Mouse (Mus musculus) heart, adult 2 months (tissue): Measurements from ENCODE around the gene Rbp2. TPM values are rescaled to one million over a fixed set of nuclear protein-coding genes. Genes with fewer than 3 reads are reported as not detected.
A peak's percentile ranks its signal among the peaks of the same experiment; 100 is the strongest.

Experiments used
- DNase-seq, 2 experiments: peaks; one replicate each; pipeline ENCODE4 v3.0.0; 2021
- H3K27ac ChIP-seq: fragments of 200-600 bp; 2 replicates; pipeline ENCODE4 v1.8.1; 2022
- H3K27me3 ChIP-seq: fragments of 200-500 bp; 2 replicates; pipeline ENCODE4 v1.6.1; 2012; ENCODE audit warnings: mild to moderate bottlenecking, low read length, inconsistent platforms, mixed read lengths; ENCODE audit not compliant: control insufficient read depth, insufficient read depth
- H3K36me3 ChIP-seq: fragments of 200-500 bp; 2 replicates; pipeline ENCODE4 v1.6.1; 2012; ENCODE audit warnings: low read length, inconsistent platforms; ENCODE audit not compliant: control insufficient read depth, insufficient read depth
- H3K4me1 ChIP-seq: fragments of 200-500 bp; 2 replicates; pipeline ENCODE4 v1.6.1; 2011; ENCODE audit warnings: low read length; ENCODE audit not compliant: control insufficient read depth, insufficient read depth
- H3K4me3 ChIP-seq: fragments of 200-600 bp; 2 replicates; pipeline ENCODE4 v1.8.1; 2022
- H3K79me2 ChIP-seq: fragments of 200-500 bp; replicated peaks from 2 replicates; pipeline ENCODE4 v1.6.1; 2012; ENCODE audit warnings: mild to moderate bottlenecking, inconsistent platforms, low read length, moderate library complexity, mixed read lengths; ENCODE audit not compliant: control insufficient read depth, insufficient read depth
- H3K9ac ChIP-seq: fragments of 200-500 bp; 2 replicates; pipeline ENCODE4 v1.6.1; 2012; ENCODE audit warnings: low read depth, mild to moderate bottlenecking, control low read depth, inconsistent platforms, low read length, mixed read lengths
- CTCF ChIP-seq: fragments of 200-600 bp; IDR thresholded peaks from 2 replicates; pipeline ENCODE4 v1.8.1; 2022; ENCODE audit warnings: antibody characterized with exemption, mild to moderate bottlenecking, moderate library complexity
- EP300 ChIP-seq: fragments of 200-500 bp; IDR thresholded peaks from 2 replicates; pipeline ENCODE4 v1.6.1; 2011; ENCODE audit warnings: low read depth, low read length, control low read depth; ENCODE audit not compliant: insufficient read depth
- POLR2A ChIP-seq: fragments of 200-500 bp; IDR thresholded peaks from 2 replicates; pipeline ENCODE4 v1.6.1; 2011; ENCODE audit warnings: mild to moderate bottlenecking, low read depth, low read length, control low read depth; ENCODE audit not compliant: insufficient read depth
- WGBS: fragments of 180-500 bp; shearing (Covaris S2); methylation state at CpG from one replicate; pipeline ENCODE4 v1.1.7; 2018; 5-methylcytosine and 5-hydroxymethylcytosine counted together
- intact Hi-C: fragments of 180-260 bp; cut with DNase I; formaldehyde crosslinking; loops from one replicate; pipeline ENCODE4 v1.15.1; 2025
- polyA plus RNA-seq: library from polyadenylated mRNA; depleted of rRNA; stranded (reverse); fragments of >200 nt; gene quantifications from 2 replicates; pipeline ENCODE4 v1.2.3, GENCODE M21; 2012
- total RNA-seq, 2 experiments: library from RNA; stranded (reverse); gene quantifications; 2 replicates each; pipeline ENCODE4 v1.2.3; 2021

Rbp2 gene
- total and polyA plus RNA-seq, 3 experiments = 0.44 TPM; not detected in 2

DNA sequence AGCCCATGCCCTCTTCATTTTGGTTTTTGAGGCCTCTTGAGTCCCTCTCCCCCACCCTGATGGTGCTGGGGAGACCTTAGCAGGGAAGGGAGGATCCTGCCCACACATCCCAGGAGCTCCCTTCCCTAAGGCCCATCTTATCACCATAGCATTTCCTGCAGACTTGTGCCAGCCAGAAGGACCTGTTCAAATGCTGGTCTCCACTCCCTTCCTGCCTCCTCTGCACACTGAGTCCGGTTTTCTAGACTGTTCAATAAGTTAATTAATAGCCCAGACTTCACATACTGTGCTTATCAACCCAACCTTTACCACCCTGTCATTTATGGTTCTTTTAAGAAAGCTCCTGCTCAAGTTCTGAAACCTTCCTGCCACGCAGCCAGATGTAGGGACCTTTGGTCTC, 19.2 kb upstream of the Rbp2 start:
- DNase-seq = no peak
- Histone ChIP-seq H3K36me3 (no peaks in the 10 kb centered on the region), H3K9ac (no peak overlapping the region), H3K27ac (no peak overlapping the region), H3K4me1 (no peaks in the 10 kb centered on the region), H3K27me3 (no peaks in the 10 kb centered on the region), H3K4me3 (no peak overlapping the region), H3K79me2 (no peaks in the 10 kb centered on the region)
- TF ChIP-seq POLR2A = no peak
- no peak for TF ChIP-seq EP300
- no peak for TF ChIP-seq CTCF
- intact Hi-C loops = no loop called here
- 32% methylated on average over 2 of the region's 2 CpGs for WGBS

DNA sequence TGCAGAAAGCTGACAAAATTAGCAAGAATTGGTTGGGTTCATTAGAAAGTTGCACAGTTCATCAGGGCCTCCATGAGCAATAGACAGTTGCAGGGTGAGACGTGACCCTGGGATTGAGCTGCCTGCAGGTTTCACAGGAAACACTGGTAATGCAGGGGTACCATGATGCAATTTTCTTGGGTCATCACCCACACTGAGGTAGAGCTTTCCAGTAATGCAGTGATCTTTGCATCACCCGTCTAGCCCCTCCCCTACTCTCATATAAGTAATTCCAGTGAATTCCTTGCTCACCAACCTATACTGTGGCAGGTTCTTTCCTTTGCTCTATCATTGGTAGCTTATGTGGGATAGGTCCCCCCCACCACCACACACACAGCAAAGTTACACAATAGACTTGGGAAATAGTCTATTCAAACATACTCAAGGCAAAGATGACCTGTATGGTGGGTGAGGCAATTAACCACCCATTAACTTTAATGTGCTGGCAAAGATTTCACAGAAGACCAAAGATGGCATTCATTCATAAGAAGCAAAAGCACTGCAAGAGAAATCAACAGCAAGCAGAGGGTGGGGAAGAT, 5.7 kb upstream of the Rbp2 start:
- Histone ChIP-seq H3K27ac (no peak overlapping the region), H3K36me3 (no peaks in the 10 kb centered on the region), H3K79me2 (no peaks in the 10 kb centered on the region), H3K27me3 (no peaks in the 10 kb centered on the region), H3K4me3 (no peak overlapping the region), H3K4me1 (no peaks in the 10 kb centered on the region), H3K9ac (no peak overlapping the region)
- TF ChIP-seq CTCF (no peak), EP300 (no peak), POLR2A (no peak)
- WGBS = 82% methylated on average over 2 of the region's 2 CpGs
- DNase-seq = no peak
- intact Hi-C loops = no loop called here

DNA sequence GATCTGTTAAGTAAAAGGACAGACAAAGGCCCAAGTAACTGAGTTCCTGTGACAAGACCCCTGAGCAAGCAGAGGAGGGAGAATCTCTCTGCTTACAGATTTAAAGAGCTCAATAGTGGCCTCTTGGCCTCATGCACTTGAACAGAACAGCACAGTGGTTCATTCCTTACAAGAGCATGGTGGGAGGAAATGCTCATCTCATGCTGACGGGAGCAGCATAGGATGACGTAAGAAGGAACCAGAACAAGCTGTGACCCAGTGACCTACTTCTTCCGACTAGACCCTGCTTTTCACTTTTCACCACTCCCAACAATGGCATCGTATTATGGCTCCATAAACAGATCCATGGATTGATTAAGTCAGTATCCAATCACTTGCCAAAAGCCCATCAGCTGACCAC, 3.7 kb upstream of the Rbp2 start:
- H3K4me1 ChIP-seq = no peaks in the 10 kb centered on the region
- no peaks in the 10 kb centered on the region for H3K79me2 ChIP-seq
- no peak for DNase-seq
- H3K36me3 ChIP-seq = no peaks in the 10 kb centered on the region
- intact Hi-C loops = no loop called here
- TF ChIP-seq POLR2A = no peak
- TF ChIP-seq EP300 = no peak
- no peak for TF ChIP-seq CTCF
- H3K4me3 ChIP-seq = no peak overlapping the region
- no peak overlapping the region for H3K27ac ChIP-seq
- 51% methylated on average over 4 of the region's 4 CpGs for WGBS
- H3K9ac ChIP-seq = no peak overlapping the region
- H3K27me3 ChIP-seq = no peaks in the 10 kb centered on the region

DNA sequence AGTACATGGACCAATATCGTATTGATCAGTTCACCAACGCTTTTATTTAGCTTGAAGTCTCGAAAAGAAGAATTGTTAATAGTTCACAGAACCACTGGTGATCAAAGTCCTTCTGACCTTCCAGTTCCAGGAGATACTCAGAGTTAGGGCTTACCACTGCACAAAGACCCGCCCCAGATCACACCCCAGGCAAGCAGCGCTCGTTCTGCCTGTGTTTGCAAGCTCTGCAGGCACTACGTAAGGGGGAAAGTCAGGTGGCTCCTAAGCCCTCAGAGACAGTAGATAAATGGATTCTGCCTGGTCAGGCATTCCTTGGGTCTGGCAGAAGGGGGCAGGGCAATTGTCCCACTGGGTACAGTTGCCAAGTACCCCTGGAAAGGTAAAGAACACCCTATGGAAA, 895 bp upstream of the Rbp2 start:
- 88% methylated on average over 7 of the region's 7 CpGs for WGBS
- no peak for DNase-seq
- H3K79me2 ChIP-seq = no peaks in the 10 kb centered on the region
- H3K4me1 ChIP-seq = peaks cover 2% of the 10 kb centered on the region; the same call in 1 of the 2 replicates
- H3K27ac ChIP-seq = no peak overlapping the region
- H3K9ac ChIP-seq = no peak overlapping the region
- intact Hi-C loops = no loop called here
- H3K36me3 ChIP-seq = no peaks in the 10 kb centered on the region
- TF ChIP-seq CTCF (no peak), EP300 (no peak), POLR2A (no peak)
- H3K27me3 ChIP-seq = no peaks in the 10 kb centered on the region
- H3K4me3 ChIP-seq = no peak overlapping the region

DNA sequence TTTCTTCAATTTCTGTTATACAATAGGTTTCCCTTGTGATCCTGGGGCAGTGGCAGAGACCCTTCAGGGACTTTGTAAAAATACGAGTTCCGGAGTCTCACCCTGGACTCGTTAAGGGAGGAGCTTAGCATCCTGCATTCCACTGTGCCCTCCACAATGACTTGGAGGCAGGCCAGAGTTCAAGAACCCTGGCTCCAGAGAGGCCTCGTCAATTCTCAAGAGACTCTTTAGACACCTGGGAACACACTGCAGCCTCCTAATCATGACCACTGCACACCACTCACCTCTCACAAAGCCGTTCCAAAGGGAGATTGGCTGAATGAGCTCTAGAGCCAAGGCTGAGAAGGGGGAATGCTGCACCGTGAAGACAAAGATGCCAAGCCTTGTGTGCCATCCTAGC, 1.4 kb downstream of the Rbp2 start:
- no peak overlapping the region for H3K27ac ChIP-seq
- peak in 1 of 2 experiments; percentile 8 for DNase-seq
- H3K36me3 ChIP-seq = no peaks in the 10 kb centered on the region
- whole genome bisulfite sequencing = 29% methylated on average over 6 of the region's 6 CpGs
- no peaks in the 10 kb centered on the region; the same call in 1 of the 2 replicates for H3K27me3 ChIP-seq
- H3K79me2 ChIP-seq = no peaks in the 10 kb centered on the region
- H3K4me3 ChIP-seq = no peak overlapping the region
- intact Hi-C loops = no loop called here
- H3K4me1 ChIP-seq = peaks cover 4% of the 10 kb centered on the region; the same call in 1 of the 2 replicates
- TF ChIP-seq CTCF (no peak), POLR2A (no peak), EP300 (no peak)
- H3K9ac ChIP-seq = no peak overlapping the region

DNA sequence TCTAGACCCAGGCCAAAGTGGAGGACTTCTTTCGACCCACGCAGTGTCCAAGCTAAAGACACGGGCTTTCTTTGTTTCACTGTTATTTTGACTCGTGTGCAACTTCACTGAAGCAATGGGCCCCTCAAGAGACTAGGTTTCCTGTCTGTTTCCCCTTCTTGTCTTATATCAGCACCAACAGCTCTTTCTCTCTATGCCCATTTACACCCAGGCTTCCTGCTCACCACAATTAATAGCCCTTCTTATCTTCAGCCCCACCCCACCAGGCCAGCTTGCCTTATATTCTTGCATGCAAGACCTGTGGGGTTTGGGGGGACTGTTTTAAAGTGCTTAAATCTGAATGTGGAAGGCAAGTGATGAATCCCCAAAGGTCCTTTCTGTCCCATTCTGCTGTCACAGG, 3.6 kb downstream of the Rbp2 start:
- Histone ChIP-seq H3K27me3 (no peaks in the 10 kb centered on the region; the same call in 1 of the 2 replicates), H3K27ac (no peak overlapping the region)
- WGBS = 31% methylated on average over 4 of the region's 4 CpGs

More for the DNA sequence above, 3.6 kb downstream of the Rbp2 start:
- Histone ChIP-seq H3K36me3 (no peaks in the 10 kb centered on the region), H3K4me3 (no peak overlapping the region), H3K4me1 (peaks cover 4% of the 10 kb centered on the region; the same call in 1 of the 2 replicates), H3K79me2 (no peaks in the 10 kb centered on the region), H3K9ac (no peak overlapping the region)
- DNase-seq = no peak
- TF ChIP-seq CTCF (no peak), POLR2A (no peak), EP300 (no peak)
- intact Hi-C loops = no loop called here
